Mouse (Mus musculus) cerebellum, adult 2 months (tissue): Measurements from ENCODE around the gene Ostf1. TPM values are rescaled to one million over a fixed set of nuclear protein-coding genes. Genes with fewer than 3 reads are reported as not detected.

ENCODE experiments used
- DNase-seq, 2 experiments: peaks; one replicate each; pipeline ENCODE4 v3.0.0; 2021
- H3K27ac ChIP-seq: fragments of 200-500 bp; 2 replicates; pipeline ENCODE4 v1.5.1; 2012; ENCODE audit warnings: low read length, control low read depth, inconsistent platforms; ENCODE audit not compliant: insufficient read depth
- H3K27me3 ChIP-seq: fragments of 200-500 bp; 2 replicates; pipeline ENCODE4 v1.6.1; 2012; ENCODE audit warnings: inconsistent platforms, mild to moderate bottlenecking, low read length, moderate library complexity; ENCODE audit not compliant: control insufficient read depth, insufficient read depth
- H3K4me1 ChIP-seq: fragments of 200-500 bp; 2 replicates; pipeline ENCODE4 v1.6.1; 2011; ENCODE audit warnings: low read length; ENCODE audit not compliant: control insufficient read depth, insufficient read depth
- H3K4me3 ChIP-seq: fragments of 200-500 bp; replicated peaks from 2 replicates; pipeline ENCODE3; 2011; ENCODE audit warnings: mild to moderate bottlenecking, low read depth, low read length, control low read depth; ENCODE audit not compliant: insufficient read depth
- CTCF ChIP-seq: fragments of 200-500 bp; IDR thresholded peaks from 2 replicates; pipeline ENCODE4 v1.5.1; 2011; ENCODE audit warnings: low read depth, mild to moderate bottlenecking, control low read depth, low read length, moderate library complexity, borderline replicate concordance; ENCODE audit not compliant: insufficient read depth
- POLR2A ChIP-seq: fragments of 200-500 bp; IDR thresholded peaks from 2 replicates; pipeline ENCODE4 v1.6.1; 2011; ENCODE audit warnings: low read length, control low read depth, borderline replicate concordance; ENCODE audit not compliant: insufficient read depth
- WGBS: fragments of 180-500 bp; shearing (Covaris S2); methylation state at CpG from one replicate; pipeline ENCODE4 v1.1.7; 2018; 5-methylcytosine and 5-hydroxymethylcytosine counted together
- polyA plus RNA-seq: library from polyadenylated mRNA; depleted of rRNA; stranded (reverse); fragments of >200 nt; gene quantifications from 2 replicates; pipeline ENCODE4 v1.2.3, GENCODE M21; 2012

Ostf1 gene
- polyA plus RNA-seq, 1 experiment: 29.0 TPM

GRCm38 (mm10) chr19:18644084-18644483 is 12.5 kb upstream of the Ostf1 start:
- Histone ChIP-seq H3K4me3 (no peak overlapping the region), H3K27ac (no peak overlapping the region), H3K27me3 (no peaks in the 10 kb centered on the region), H3K4me1 (no peaks in the 10 kb centered on the region)
- DNase-seq: no peak
- WGBS: 88% methylated on average over 6 of the region's 6 CpGs
- TF ChIP-seq CTCF: no peak
- no peak for TF ChIP-seq POLR2A

GRCm38 (mm10) chr19:18643411-18643810 is 11.8 kb upstream of the Ostf1 start:
- Histone ChIP-seq H3K27ac (no peak overlapping the region), H3K27me3 (no peaks in the 10 kb centered on the region), H3K4me3 (no peak overlapping the region), H3K4me1 (no peaks in the 10 kb centered on the region)
- TF ChIP-seq CTCF (no peak), POLR2A (no peak)
- no peak for DNase-seq
- 47% methylated on average over 4 of the region's 4 CpGs for WGBS

GRCm38 (mm10) chr19:18641001-18641400 is 9.4 kb upstream of the Ostf1 start:
- H3K27me3 ChIP-seq: no peaks in the 10 kb centered on the region
- no peak for DNase-seq
- TF ChIP-seq CTCF (no peak), POLR2A (no peak)
- no peak overlapping the region for H3K4me3 ChIP-seq
- no peaks in the 10 kb centered on the region for H3K4me1 ChIP-seq
- no peak overlapping the region for H3K27ac ChIP-seq
- WGBS: 66% methylated on average over 4 of the region's 4 CpGs

- no peaks in the 10 kb centered on the region for H3K4me1 ChIP-seq
- TF ChIP-seq POLR2A: no peak
- peak; percentile 76 for TF ChIP-seq CTCF
- 37% methylated on average over 2 of the region's 2 CpGs for WGBS
- no peak overlapping the region for H3K27ac ChIP-seq
- H3K27me3 ChIP-seq: no peaks in the 10 kb centered on the region
- DNase-seq: peak in 1 of 2 experiments; percentile 41
- H3K4me3 ChIP-seq: no peak overlapping the region
Measured at GRCm38 (mm10) chr19:18639552-18639951, 7.9 kb upstream of the Ostf1 start.

- Histone ChIP-seq H3K27me3 (no peaks in the 10 kb centered on the region), H3K4me1 (no peaks in the 10 kb centered on the region), H3K27ac (no peak overlapping the region), H3K4me3 (no peak overlapping the region)
- no peak for TF ChIP-seq CTCF
- TF ChIP-seq POLR2A: no peak
- DNase-seq: no peak
- WGBS: 80% methylated on average over 5 of the region's 5 CpGs
Measured at GRCm38 (mm10) chr19:18638949-18639348, 7.3 kb upstream of the Ostf1 start.

GRCm38 (mm10) chr19:18637954-18638353 is 6.3 kb upstream of the Ostf1 start:
- 87% methylated on average over 5 of the region's 5 CpGs for WGBS
- Histone ChIP-seq H3K27ac (no peak overlapping the region), H3K4me1 (no peaks in the 10 kb centered on the region), H3K27me3 (no peaks in the 10 kb centered on the region), H3K4me3 (no peak overlapping the region)
- TF ChIP-seq POLR2A: no peak
- TF ChIP-seq CTCF: no peak
- DNase-seq: no peak

GRCm38 (mm10) chr19:18632231-18633185 is 885 bp upstream of the Ostf1 start:
- TF ChIP-seq POLR2A (no peak), CTCF (no peak)
- DNase-seq: no peak
- WGBS: 69% methylated on average over 13 of the region's 13 CpGs
- Histone ChIP-seq H3K27me3 (no peaks in the 10 kb centered on the region), H3K4me3 (peak overlapping the region; percentile 72), H3K4me1 (no peaks in the 10 kb centered on the region), H3K27ac (no peak overlapping the region)

GRCm38 (mm10) chr19:18631161-18631643 is 421 bp downstream of the Ostf1 start:
- H3K4me1 ChIP-seq: no peaks in the 10 kb centered on the region
- peak overlapping the region; percentile 71 for H3K4me3 ChIP-seq
- no peak for DNase-seq
- no peak for TF ChIP-seq CTCF
- TF ChIP-seq POLR2A: no peak
- 1% methylated on average over 40 of the region's 40 CpGs for WGBS
- no peaks in the 10 kb centered on the region for H3K27me3 ChIP-seq
- H3K27ac ChIP-seq: no peak overlapping the region
